Mouse (Mus musculus): ENCODE results near the gene Syt1.

DNA sequence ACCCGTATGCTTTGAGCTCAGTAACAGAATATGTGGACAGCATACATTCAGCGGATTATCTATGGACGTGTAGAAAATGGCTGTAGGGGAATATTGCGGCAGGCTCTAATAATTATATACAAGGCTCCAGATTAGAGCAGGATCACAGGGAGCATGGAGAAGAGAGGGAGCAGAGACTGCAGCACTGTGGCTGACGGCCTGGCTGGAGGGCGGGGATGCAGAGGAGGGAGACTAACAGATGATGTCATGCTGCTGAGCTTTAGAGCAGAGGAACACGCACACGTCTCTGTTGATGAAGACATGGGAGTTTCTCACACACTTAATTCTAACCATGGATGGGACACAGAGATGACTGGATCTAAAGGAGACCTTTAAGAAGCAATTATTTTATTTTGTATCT is 333.7 kb downstream of the Syt1 start:
- TF ChIP-seq CTCF (IDR thresholded peaks at IDR 0.05; ENCODE audit: low read depth) (no peak), EP300 (IDR thresholded peaks at IDR 0.05; ENCODE audit: low read depth) (no peak)
